Mouse (Mus musculus) cerebellum, adult 18-20 months (tissue): Measurements from ENCODE around the gene Ugt8a.
A peak's percentile ranks its signal among the peaks of the same experiment; 100 is the strongest.

ENCODE experiments used
- DNase-seq, 2 experiments: peaks; one replicate each; pipeline ENCODE4 v3.0.0; 2021

Ugt8a gene

DNA sequence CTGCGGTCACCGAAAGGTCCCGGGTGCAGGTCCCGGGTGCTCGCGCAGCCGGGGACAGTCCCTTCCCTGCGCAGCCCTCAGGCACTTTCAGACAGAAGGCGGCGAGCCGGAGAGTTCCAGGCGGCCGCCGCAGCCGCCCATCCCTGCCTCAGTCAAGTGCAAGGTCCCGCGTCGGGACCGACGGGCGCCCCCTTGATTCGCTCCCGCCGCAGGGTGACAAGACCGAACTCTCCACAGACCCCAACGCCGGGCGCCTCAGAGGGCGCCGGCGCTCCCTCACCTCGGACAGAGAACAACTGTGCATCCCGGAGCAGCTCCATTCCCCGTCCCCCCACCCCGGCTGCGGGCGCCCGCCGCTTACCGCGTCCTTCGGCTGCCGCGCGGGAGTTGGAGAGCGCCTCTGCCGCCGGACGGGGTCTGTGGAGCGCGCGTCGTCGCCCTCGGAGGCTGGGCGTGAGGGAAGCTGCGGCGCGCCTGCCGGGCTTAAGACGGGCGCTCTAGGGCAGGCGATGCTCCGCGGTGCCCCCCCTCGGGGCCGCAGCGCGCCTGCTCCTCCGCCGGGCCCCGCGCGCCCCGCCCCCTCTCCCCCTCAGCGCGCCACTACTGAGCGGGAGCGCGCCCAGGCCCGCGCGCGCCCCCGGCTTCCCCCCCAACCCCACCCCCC is at the start of gene Ugt8a:
TSS of gene Ugt8a (minus strand) at position 528 of the 664 bp plus-strand sequence.
- DNase-seq = peak; percentile 5 to 18

DNA sequence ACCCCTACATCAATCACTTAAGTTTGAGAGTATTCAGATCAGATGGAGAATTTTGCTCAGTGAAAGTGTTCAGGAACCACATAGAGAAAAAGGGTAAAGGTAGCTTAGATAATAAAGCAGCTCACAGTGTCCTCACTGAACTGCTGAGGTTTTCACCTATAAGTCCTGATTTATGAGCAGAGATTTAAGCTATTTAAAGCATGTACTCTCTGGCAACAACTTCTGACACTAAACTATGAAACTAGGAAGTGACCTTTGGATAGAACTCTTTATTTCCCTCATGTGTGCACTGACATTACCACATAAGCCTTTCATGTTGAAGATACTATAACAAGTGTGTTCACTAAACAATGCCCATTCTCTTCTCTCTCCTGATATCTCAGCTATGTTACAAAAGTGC is 48.2 kb upstream of the Ugt8a start:
- no peak for DNase-seq

DNA sequence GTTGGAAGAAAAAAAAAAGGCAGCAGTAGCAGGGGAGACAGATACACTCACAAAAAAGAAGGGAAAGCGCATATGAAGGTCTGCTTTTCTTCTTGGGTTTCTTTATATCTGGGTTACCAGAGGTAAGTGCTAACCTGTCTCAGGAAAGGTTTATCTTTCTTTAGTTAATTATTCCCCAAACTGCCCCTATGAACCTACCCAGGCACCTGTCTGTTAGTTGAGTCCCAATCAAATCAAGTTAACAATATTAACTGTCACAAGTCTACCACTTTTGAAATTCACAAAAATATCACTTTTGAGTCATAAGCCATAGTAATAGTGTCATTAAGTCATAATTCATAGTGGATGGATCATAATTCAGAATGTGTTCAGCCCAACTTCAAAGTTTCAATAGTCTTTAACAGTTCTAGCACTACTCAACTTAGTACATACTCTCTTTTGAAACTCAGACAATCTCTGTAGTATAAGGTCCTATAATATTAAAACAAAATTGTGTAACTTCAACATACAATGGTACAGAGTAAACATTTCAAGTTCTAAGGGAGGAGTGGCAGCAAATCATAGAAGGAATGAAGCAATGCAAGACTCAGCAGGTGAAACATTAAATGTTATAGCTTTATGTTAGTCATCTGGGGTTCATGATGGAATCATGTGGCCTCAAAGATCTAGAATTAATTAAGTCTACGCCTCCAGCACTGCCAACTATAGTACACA is 45.4 kb upstream of the Ugt8a start:
- DNase-seq = no peak

DNA sequence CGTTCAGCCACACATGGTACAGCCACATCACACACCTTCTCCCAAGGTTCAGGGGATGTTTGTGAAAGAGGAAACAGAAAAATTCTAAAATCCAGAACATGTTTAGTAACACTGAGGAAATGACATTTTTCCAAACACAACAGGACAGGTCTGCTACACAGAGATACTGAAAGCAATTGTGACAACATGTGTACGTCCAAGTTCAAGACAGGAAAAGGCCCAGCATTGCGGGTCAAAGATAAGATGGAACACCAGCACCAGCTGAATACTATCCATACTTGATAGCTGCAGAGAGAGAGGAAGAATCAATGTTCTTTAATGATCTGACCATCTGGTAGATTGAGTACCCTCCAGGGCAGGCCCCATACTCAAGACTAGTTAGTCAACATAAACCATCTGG is 41.1 kb upstream of the Ugt8a start:
- no peak for DNase-seq

DNA sequence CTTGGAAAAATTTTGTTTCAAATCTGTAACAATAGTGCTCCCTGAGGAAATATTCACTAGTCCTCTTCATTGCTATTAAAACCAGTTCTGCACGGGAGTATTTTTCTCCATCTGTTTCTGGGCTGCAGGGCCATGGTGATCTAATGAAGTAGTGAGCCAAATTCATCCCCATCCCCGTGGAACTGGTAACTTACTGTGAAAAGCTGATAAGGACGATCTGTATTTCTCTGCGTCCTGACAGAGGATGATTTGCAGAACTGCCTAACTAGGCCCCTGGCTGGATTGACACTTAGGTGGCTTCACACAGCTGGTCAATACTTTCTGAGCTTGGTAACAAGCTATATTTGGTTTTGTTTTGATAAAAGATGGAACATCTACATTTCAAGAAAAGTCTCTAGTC is 37.5 kb upstream of the Ugt8a start:
- no peak for DNase-seq

DNA sequence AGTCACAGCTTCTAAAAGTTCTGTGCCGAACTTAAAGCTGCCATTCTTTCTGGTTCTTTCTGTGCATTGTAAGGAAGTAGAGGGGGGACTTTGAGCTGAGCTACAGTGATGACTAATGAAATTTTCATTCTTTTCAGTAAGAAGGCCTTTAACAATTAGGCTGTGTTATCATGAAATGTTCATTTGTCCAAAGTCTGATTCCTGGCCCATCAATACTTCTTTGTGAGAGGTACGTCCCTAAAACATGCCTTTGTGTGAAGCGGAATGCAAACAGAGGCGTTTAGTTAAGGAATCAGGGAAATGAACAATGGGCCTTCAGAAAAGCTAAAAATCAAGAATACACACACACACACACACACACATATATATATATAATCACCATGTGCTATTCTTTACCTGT is 31.0 kb upstream of the Ugt8a start:
- DNase-seq = no peak

DNA sequence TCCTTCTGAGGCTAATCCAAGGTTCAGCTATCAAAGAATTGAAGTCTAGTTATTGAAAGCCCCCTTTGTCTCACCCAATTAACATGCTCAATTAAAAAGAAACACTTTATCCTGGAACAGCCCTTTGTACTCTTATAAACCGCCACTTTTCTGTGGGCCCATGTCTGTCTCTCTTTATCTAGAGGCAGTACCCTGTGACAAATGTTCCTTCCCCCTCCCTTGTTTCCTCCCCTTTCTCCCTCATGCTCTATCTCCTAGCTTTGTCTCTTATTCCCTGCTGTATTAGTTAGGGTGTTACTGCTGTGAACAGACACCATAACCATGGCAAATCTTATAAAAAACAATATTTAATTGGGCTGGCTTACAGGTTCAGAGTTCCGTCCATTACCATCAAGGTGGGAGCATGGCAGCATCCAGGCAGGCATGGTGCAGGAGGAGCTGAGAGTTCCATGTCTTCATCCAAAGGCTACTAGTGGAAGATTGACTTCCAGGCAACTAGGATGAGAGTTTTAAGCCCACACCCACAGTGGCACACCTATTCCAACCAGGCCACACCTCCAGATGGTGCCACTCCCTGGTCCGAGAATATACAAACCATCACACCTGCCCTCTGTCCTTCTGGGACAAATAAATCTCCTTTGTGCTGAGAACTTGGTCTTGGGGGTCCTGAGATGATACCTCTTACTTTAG is 17.9 kb upstream of the Ugt8a start:
- DNase-seq = no peak

DNA sequence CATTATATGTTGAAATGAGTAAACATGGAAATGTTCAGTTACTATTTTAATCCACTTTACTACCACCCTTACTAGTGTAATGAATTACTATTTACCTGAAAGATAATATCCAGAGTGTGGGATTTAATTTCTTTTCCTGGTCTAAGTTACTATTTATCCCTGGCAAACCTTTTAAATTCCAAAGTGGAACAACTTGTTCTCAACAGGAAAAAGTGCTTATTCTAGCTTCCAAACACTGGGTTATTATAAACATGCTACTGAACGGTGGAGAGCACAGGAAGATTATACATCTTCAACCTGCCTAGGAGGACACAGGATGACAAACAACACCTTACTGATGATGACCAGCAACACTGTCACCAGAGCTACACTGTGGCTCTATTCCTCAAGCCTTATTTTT is 16.5 kb upstream of the Ugt8a start:
- DNase-seq = no peak

DNA sequence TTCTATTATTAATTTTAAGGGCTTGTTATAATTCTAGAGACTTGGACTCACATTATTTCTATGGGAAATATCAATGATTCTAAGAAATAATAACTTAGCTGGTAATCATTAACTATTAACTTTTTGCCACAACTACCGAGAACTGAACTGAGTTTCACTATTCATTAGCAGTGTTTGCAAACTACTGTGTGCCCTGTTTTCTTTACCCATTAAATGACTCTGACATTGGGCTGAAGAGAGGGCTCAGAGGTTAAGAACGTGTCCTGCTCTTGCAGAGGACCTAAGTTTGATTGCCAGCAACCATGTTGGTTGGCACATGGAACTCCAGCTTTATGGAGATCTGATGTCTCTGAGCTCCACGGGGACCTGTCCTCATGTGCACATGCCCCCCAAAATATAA is 2.4 kb upstream of the Ugt8a start:
- no peak for DNase-seq

DNA sequence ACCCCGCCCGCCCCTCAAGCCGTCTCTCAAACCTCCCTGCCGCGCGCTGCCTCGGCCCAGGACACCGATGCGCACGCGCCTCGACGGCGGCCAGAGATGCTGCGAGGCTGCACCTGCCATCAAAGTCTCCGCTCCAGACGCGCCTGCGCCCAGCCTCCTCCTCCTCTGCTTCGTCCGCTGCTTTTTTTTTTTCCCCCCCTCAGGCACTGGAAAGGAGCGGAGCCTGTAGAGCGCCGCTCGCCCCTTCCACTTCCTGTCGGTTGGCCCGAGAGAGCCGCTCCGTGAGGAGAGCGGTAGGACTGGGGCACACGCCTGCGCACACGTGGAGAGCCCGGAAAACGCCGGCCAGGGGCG is 314 bp upstream of the Ugt8a start:
- peak in 1 of 2 experiments; percentile 7 for DNase-seq

DNA sequence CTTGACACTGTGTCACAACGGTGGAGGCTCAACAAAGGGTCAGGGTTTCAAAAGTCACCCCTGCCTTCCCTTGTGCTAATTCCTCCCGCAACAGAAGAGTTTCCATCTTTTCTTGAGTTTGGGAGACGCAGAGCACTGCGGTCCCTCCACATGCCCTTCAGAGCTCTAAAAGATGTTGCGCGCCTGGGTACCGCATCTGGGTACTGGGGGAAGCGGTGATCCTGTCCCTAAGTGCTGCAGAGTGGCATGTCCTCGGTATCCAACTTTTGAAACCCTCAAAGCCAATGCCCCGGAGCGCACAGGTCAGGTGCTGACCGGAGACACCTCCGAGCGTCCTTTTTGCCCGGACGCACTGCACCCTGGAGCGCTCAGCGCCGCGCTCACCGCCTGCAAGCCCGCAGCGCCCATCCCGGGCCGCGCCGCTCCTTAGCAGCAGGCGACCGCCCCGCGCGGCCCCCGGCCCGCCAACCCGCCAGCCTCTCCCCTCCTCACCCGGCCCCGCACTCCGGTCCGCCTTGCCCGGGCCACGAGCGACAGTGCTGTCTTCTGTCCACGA is 805 bp downstream of the Ugt8a start:
- peak in 1 of 2 experiments; percentile 6 for DNase-seq

DNA sequence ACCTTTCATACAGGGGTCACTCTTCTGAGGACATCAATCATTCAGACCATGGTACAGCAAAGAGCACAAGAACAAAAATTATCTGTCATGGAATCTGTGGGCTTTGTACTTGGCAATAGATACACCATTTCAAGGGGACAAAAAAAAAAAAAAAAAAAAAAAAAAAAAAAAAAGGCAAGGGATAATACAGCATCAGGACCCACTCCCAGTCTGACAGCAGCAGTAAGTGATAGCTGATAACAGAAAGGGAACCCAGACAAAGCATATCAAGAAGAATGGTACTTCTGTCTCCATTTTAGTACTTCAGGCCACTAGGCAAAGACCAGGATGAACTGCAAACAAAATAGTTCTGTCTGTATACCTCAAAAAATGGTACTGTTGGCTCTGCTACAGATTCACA is 2.6 kb downstream of the Ugt8a start:
- no peak for DNase-seq

DNA sequence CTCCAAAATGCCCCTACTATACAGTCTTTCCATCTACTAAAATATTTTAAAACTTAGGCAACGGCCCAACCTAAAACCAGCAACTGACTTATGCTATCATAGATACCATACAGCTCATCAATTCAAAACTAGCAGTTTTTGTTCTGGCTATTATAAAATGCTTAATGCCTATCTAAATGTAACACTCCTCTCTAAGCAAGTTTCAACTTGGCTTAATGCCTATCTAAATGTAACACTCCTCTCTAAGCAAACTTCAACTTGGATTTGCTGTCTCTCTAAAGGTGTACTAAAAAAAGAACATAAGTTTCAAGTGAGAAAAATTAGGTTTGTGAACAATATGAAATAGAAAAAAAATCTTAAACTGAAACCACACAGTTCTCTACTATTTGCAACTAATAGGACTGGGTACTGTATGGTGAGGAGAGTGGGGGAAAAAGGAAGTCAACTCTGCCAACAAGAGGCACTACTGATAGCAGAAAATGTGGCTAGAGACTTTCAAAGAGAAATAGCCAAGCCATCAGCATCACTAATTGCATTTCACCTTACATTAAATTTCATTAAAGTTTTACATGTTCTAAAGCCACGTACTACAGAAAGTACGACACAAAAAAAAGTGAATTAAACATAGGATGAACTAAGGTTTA is 5.7 kb downstream of the Ugt8a start:
- DNase-seq = no peak

DNA sequence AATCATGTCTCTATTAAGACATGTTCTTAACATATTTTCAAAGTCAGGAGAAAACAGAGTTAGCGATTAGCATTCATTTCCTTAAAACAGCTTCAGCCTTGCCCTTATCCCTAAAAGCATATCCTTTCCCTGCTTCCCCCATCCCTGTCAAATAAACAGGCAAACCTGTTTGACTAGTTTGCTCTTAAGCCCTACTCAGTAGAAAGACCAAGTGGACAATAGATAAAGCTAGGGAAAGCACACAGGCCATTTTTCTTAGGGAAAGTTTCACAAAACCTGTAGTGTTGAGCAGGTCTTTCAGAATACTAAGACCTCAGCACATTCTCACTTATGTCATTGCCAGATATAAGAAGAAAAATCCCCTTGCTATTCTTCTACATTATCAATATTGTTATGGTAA is 7.4 kb downstream of the Ugt8a start:
- DNase-seq = no peak

DNA sequence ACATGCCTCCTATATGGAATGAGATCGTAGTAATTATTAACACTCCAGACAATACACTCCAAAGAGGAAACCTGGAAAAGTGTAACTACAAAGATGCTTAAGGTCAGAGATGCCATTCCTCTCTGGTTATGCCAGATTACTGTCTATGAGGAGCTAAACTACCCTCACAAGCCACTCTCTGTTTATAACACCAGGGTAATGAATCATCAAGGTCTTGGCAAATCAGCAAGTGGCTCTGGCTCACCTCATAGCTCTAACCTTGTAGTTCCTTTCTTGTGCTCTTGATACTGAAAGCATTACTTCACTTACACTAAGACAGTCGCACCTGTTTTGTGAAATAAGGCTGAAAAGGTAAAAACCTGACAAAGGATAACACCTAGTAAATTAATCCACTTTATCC is 17.5 kb downstream of the Ugt8a start:
- DNase-seq = no peak

DNA sequence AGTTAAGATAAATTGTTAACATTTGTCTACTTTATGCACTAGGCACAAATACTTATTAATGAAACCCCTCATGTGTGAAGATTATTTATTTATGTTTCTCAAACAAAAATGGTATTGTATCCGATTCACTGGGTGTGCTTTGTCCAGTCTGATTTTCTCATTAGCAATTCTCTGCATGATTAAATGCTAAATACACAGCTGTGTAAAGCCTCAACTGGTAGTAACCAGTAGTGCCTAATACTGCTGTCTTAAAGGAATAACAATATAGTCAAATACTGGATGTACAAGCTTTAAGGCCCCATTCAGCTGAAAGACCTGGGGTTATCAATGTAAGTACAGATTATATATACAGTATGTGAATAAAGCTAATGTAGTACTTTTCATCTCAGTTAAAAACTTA is 39.4 kb downstream of the Ugt8a start:
- DNase-seq = no peak

DNA sequence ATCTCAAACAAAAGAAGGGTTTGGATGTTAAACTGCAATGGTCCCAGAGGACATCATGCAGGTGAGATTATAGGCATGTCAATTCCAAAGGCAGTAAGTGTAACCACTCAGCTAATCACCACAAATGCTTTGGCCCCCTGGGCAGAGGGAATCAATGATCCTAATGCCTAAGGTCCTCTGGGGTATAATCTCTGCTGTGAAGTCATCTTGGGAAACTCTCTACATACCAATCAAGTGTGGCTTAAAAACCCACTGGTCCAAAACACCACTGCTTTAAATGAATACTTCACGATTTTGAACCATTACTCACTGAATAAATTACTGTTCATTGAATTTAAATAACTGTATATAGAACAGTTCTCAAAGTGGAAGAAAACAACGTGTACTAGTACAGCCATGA is 51.3 kb downstream of the Ugt8a start:
- DNase-seq = no peak

DNA sequence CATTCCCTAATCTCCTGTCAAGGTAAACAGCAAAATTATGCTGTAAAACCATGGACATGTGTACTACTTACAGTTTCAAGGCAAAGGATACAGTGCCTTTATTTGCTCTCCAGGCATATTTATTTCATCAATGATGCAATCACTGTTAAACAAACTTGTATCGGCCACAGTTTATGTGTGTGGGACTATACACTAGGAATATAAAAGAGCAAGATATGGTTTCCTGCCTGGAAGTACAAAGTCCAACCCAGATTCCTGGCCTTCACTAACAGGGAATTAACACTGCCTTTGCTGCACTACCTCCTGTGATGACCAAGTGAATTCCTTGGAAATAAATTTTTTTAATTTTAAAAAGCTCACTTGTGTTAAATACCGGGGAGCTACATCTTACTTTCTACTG is 53.5 kb downstream of the Ugt8a start:
- no peak for DNase-seq

DNA sequence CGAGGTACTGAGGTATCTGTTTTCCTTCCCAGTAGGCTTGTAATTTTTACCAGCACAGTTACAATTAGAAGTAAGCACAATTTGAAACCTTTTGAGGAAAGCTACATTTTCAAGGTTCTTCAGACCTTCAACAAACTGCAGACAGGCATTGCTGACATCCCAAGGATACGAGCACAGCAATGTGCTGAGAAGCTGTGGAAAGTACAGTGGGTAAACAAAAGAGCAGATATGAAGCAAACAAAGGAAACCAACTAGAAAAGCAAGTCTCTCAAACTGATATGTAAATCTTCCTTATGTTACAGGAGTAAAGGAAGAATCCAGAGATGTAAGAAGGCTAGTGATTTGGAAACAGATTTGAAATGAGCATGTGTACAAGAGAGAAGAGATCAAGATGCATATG is 54.0 kb downstream of the Ugt8a start:
- no peak for DNase-seq

DNA sequence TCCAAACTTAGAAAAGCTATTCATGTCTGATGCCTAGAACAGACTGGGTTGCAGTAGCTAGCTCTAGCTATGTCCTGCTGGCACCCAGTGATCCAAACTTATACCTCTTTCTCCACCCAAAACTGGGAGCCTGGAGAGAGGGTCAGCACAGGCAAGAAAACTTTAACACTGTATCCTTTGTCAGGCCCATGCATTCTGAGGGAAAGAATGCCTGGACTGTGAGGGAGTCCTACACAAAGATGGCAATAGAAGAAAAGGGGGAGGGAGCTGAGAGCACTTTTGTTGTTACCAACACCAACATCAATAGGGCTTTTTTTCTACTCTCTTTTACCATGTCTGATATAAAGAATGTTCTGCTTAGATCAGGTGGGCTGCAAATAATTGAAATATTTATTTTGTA is 55.4 kb downstream of the Ugt8a start:
- no peak for DNase-seq

DNA sequence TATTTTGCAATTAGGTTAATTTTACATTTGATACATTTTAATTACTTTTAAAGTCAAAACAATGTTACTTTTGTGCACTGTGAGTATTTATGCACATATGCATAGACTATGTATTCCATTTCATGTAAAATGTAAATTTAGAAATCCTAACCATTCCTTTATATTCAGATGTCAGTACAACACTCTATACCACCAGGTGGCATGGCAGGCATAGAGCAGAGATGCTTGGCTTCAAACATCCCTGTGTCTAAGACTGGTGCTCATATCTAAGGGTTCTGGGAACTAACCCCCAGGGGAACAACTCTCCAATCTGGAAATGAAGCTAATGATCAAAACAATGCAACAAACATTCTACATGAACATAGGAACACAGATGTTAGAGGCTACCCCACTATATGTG is 56.6 kb downstream of the Ugt8a start:
- no peak for DNase-seq

DNA sequence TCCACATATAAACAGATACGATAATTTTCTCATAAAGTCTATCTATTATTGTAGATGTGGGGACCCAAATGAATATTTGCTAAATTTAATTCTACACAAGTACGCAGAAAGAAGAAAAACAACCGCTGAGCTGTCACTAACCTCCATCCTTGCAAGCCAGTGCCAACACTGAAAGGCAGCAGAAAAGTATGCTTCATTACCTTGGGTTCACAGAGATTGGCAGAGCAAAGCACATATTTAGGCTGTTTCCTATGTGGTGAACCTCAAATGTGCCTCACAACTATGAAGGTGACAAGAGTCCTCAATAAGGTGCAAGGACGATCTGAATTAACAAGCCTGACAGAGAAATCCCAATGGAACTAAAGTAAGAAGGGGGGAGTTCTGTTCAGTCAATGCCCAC is 64.0 kb downstream of the Ugt8a start:
- DNase-seq = no peak

DNA sequence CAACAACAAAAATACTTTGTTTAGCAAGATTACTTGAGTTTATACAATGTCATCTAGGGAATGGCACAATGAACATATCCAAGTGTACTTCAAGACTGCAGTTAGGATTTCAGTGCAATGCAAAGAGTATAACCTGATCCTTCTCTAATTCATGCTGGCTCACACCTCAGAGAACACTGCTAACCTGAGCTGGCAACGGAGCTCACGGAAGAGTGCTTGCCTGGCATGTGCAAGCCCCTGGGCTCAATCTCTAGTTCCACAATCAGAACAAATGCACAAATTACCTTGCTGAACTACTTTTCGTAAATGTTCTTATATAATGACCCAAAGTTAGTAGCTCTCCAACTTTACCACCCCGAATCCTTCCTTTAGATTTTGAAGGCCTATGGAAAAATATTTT is 68.5 kb downstream of the Ugt8a start:
- DNase-seq = no peak

DNA sequence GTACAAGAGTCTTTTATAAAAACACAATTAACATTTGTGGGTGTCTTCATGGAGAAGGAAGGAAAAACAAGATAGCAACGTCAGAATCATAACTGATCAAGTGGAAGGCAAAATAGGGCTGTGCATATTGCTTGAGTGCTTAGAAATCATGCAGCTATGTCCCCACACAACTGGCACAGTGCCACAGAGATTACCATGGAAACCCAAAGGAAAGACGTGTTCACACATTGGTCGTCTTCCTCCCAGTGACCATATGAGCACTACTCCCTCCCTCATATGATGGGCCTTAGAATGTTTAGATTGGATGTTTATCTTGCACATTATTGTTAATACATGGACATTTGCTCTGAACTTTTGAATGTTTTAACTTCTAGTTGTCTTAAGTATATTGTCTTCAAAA is 76.8 kb downstream of the Ugt8a start:
- DNase-seq = no peak
